Mouse (Mus musculus) stomach, embryonic 15.5 days (tissue): Measurements from ENCODE around the gene Cdk9. TPM values are rescaled to one million over a fixed set of nuclear protein-coding genes. Genes with fewer than 3 reads are reported as not detected.

Source experiments
- ATAC-seq: fragments of 200-750 bp; cut with Nextera tagmentation; 2 replicates; pipeline ENCODE4 v1.8.0; 2017; ENCODE audit warnings: low read depth, moderate number of reproducible peaks, moderate TSS enrichment; ENCODE audit not compliant: insufficient read depth, low FRiP score
- H3K27ac ChIP-seq: fragments of 300-500 bp; sonication (generic); 2 replicates; pipeline ENCODE4 v1.5.1; 2015; ENCODE audit warnings: mild to moderate bottlenecking, inconsistent platforms
- H3K27me3 ChIP-seq: fragments of 300-500 bp; sonication (generic); replicated peaks from 2 replicates; pipeline ENCODE4 v1.6.1; 2015; ENCODE audit warnings: inconsistent platforms
- H3K36me3 ChIP-seq: fragments of 300-500 bp; sonication (generic); 2 replicates; pipeline ENCODE4 v1.6.1; 2015; ENCODE audit warnings: inconsistent platforms
- H3K4me1 ChIP-seq: fragments of 300-500 bp; sonication (generic); 2 replicates; pipeline ENCODE4 v1.6.1; 2015; ENCODE audit warnings: inconsistent platforms
- H3K4me2 ChIP-seq: fragments of 300-500 bp; sonication (generic); 2 replicates; pipeline ENCODE4 v1.6.1; 2015; ENCODE audit warnings: mild to moderate bottlenecking, inconsistent platforms
- H3K4me3 ChIP-seq: fragments of 300-500 bp; sonication (generic); replicated peaks from 2 replicates; pipeline ENCODE4 v1.5.1; 2015; ENCODE audit warnings: inconsistent platforms
- H3K9ac ChIP-seq: fragments of 300-500 bp; sonication (generic); 2 replicates; pipeline ENCODE4 v1.6.1; 2015; ENCODE audit warnings: inconsistent platforms
- H3K9me3 ChIP-seq: fragments of 300-500 bp; sonication (generic); 2 replicates; pipeline ENCODE4 v1.6.1; 2016; ENCODE audit warnings: inconsistent platforms
- WGBS: fragments of 180-500 bp; shearing (Covaris S2); methylation state at CpG from one replicate; pipeline ENCODE4 v1.1.7; 2015; 5-methylcytosine and 5-hydroxymethylcytosine counted together
- polyA plus RNA-seq: library from polyadenylated mRNA; unstranded; fragments of >200 nt; fragmentation: Nextera tagmentation; extraction: Ambion mirVana; gene quantifications from 2 replicates; pipeline ENCODE4 v1.2.1, GENCODE M21; 2015

The Cdk9 gene
- polyA plus RNA-seq, 1 experiment from 2014 or later, result 89.8 TPM

DNA sequence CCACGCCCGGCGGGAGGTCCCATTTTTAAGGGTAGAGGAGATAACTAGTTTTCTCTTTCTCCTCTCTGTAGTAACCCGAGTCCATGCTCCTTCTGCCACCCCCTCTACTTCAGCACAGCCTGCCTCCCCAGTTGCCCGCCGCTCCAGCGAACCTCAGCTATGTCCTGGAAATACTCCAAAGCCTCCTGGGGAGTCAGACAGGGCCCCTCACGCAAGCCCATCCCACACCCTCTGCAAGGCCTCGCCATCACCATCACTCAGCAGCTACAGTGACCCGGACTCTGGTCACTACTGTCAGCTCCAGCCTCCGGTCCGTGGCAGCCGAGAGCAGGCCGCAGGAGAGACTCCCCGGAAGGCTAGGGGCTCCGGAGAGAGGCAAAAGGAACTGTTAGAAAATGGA is 36.2 kb upstream of the Cdk9 start:
- Histone ChIP-seq H3K4me1 (peaks cover 5% of the 10 kb centered on the region; the same call in 1 of the 2 replicates), H3K9ac (no peak overlapping the region), H3K27ac (no peak overlapping the region), H3K4me2 (no peak overlapping the region), H3K27me3 (no peaks in the 10 kb centered on the region), H3K4me3 (no peak overlapping the region), H3K9me3 (no peaks in the 10 kb centered on the region), H3K36me3 (peaks cover 16% of the 10 kb centered on the region; the same call in 1 of the 2 replicates)
- 86% methylated on average over 16 of the region's 16 CpGs for WGBS
- ATAC-seq, result no peak

- Histone ChIP-seq H3K27ac (no peak overlapping the region), H3K4me2 (no peak overlapping the region), H3K4me1 (peaks cover 13% of the 10 kb centered on the region), H3K9me3 (no peaks in the 10 kb centered on the region), H3K27me3 (peaks cover 15% of the 10 kb centered on the region), H3K36me3 (peaks cover 9% of the 10 kb centered on the region; the same call in 1 of the 2 replicates), H3K4me3 (no peak overlapping the region), H3K9ac (no peak overlapping the region)
- 68% methylated on average over 15 of the region's 15 CpGs for WGBS
- no peak for ATAC-seq
Observed at GRCm38 (mm10) chr2:32744272-32744982, 31.6 kb upstream of the Cdk9 start.

DNA sequence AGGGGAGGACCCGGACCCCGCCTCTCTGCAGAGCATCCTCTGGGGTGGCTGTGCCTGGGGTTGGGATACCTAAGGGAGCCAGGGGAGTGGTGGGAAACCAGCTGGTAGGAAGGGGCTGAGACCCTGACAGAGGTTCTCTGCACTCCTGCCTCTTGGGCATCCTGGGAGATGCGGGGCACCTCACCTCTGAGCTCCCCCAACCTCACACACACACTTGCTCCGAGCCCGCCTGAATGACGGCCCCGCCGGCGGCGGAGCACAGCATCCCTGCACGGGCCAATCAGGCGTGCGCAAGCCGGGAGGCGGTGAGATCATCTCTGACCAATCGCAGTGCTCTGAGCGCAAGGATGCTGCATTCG is 29.3 kb upstream of the Cdk9 start:
- H3K9me3 ChIP-seq, result no peaks in the 10 kb centered on the region
- peaks cover 13% of the 10 kb centered on the region for H3K4me1 ChIP-seq
- peaks cover 7% of the 10 kb centered on the region; the same call in 1 of the 2 replicates for H3K36me3 ChIP-seq
- peak overlapping the region; percentile 89 for H3K4me2 ChIP-seq
- 25% methylated on average over 18 of the region's 18 CpGs for WGBS
- H3K27ac ChIP-seq, result no peak overlapping the region
- peak overlapping the region; percentile 47; the same call in 1 of the 2 replicates for H3K4me3 ChIP-seq
- peak; percentile 16; the same call in 1 of the 2 replicates for ATAC-seq
- H3K27me3 ChIP-seq, result peaks cover 15% of the 10 kb centered on the region
- H3K9ac ChIP-seq, result 0 out of 2 replicates have a peak overlapping the region, but pooled peaks have one; percentile 45

GRCm38 (mm10) chr2:32741273-32742172 is 28.6 kb upstream of the Cdk9 start:
- ATAC-seq, result peak; percentile 27; the same call in 1 of the 2 replicates
- H3K27ac ChIP-seq, result no peak overlapping the region
- WGBS, result 19% methylated on average over 43 of the region's 58 CpGs

DNA sequence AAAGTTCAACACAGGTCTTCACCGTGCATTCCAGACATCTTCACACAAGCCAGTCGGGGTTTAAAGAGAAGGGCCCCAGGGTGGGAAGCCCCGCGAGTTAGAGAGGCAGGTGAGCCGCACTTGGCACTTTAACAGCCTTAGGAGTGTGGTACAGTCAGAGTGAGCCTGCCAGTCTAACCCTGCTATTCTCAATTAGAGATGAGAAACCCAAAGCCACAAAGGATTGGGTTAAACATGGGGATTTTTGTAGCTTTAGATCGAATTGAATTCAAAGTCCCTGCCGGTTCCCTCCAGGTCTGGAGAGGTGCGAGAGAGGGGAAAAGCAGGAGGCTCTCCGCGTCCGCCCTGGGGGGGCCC is 28.0 kb upstream of the Cdk9 start, which contains the start of gene 6330409D20Rik:
TSS of gene 6330409D20Rik (minus strand) at position 101 of the 357 bp plus-strand sequence.
- no peak for ATAC-seq
- WGBS, result 15% methylated on average over 11 of the region's 11 CpGs

More at GRCm38 (mm10) chr2:32741273-32742172, 28.6 kb upstream of the Cdk9 start:
- H3K9me3 ChIP-seq, result no peaks in the 10 kb centered on the region
- peaks cover 13% of the 10 kb centered on the region for H3K4me1 ChIP-seq
- peaks cover 5% of the 10 kb centered on the region; the same call in 1 of the 2 replicates for H3K36me3 ChIP-seq
- H3K4me3 ChIP-seq, result peak overlapping the region; percentile 47
- H3K4me2 ChIP-seq, result peak overlapping the region; percentile 89
- H3K9ac ChIP-seq, result peak overlapping the region; percentile 45; the same call in 1 of the 2 replicates
- peaks cover 15% of the 10 kb centered on the region for H3K27me3 ChIP-seq

DNA sequence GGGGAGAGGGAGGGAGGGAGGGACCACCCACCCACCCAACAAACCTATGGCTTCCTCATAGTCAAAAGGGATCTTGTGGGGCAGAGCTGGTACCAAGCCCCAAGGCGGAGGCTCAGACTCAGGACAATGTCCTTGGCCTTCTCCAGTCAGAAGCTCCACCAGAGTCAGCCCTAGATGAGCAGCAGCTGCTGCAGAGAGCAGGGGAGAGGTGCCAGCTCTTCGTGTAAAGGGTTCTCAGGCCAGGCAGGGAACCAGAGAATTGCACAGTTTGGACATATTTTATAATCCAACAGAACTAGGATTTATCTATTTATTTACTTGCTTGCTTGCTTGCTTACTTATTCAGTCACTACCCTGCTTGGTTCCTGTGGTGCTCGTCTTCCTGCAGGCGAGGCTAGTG is 26.4 kb upstream of the Cdk9 start:
- H3K4me2 ChIP-seq, result no peak overlapping the region
- no peaks in the 10 kb centered on the region for H3K36me3 ChIP-seq
- no peak for ATAC-seq
- WGBS, result 69% methylated on average over 4 of the region's 4 CpGs
- no peak overlapping the region for H3K27ac ChIP-seq
- H3K9me3 ChIP-seq, result no peaks in the 10 kb centered on the region
- H3K4me1 ChIP-seq, result peaks cover 21% of the 10 kb centered on the region
- no peak overlapping the region for H3K9ac ChIP-seq
- H3K4me3 ChIP-seq, result no peak overlapping the region
- peaks cover 15% of the 10 kb centered on the region for H3K27me3 ChIP-seq

More for the DNA sequence above, 28.0 kb upstream of the Cdk9 start, which contains the start of gene 6330409D20Rik:
- peak within 1 kb of the TSS; percentile 89 for H3K4me2 ChIP-seq
- no peaks in the 10 kb centered on the region for H3K9me3 ChIP-seq
- H3K27ac ChIP-seq, result no peak within 1 kb of the TSS
- H3K4me3 ChIP-seq, result peak within 1 kb of the TSS; percentile 47
- peaks cover 2% of the 10 kb centered on the region; the same call in 1 of the 2 replicates for H3K36me3 ChIP-seq
- peaks cover 15% of the 10 kb centered on the region for H3K27me3 ChIP-seq
- peaks cover 13% of the 10 kb centered on the region for H3K4me1 ChIP-seq
- H3K9ac ChIP-seq, result peak within 1 kb of the TSS; percentile 45; the same call in 1 of the 2 replicates

- Histone ChIP-seq H3K4me1 (peaks cover 29% of the 10 kb centered on the region), H3K27ac (no peak overlapping the region), H3K36me3 (no peaks in the 10 kb centered on the region), H3K9ac (no peak overlapping the region), H3K4me3 (no peak overlapping the region), H3K9me3 (no peaks in the 10 kb centered on the region), H3K27me3 (peaks cover 8% of the 10 kb centered on the region), H3K4me2 (no peak overlapping the region)
- 55% methylated on average over 6 of the region's 6 CpGs for WGBS
- ATAC-seq, result no peak
Observed at GRCm38 (mm10) chr2:32737008-32737407, 24.1 kb upstream of the Cdk9 start.

- no peaks in the 10 kb centered on the region for H3K36me3 ChIP-seq
- no peak overlapping the region for H3K4me2 ChIP-seq
- no peaks in the 10 kb centered on the region for H3K9me3 ChIP-seq
- peaks cover 1% of the 10 kb centered on the region; the same call in 1 of the 2 replicates for H3K27me3 ChIP-seq
- no peak overlapping the region for H3K4me3 ChIP-seq
- no peak overlapping the region for H3K9ac ChIP-seq
- WGBS, result 52% methylated on average over 3 of the region's 3 CpGs
- H3K4me1 ChIP-seq, result peaks cover 26% of the 10 kb centered on the region
- no peak overlapping the region for H3K27ac ChIP-seq
- no peak for ATAC-seq
Observed at GRCm38 (mm10) chr2:32736306-32736829, 23.5 kb upstream of the Cdk9 start.

- Histone ChIP-seq H3K27me3 (no peaks in the 10 kb centered on the region), H3K9ac (no peak overlapping the region), H3K36me3 (no peaks in the 10 kb centered on the region), H3K9me3 (no peaks in the 10 kb centered on the region), H3K4me1 (peaks cover 31% of the 10 kb centered on the region; the same call in 1 of the 2 replicates), H3K27ac (peak overlapping the region; percentile 68), H3K4me2 (no peak overlapping the region), H3K4me3 (no peak overlapping the region)
- no peak for ATAC-seq
- 57% methylated on average over 4 of the region's 4 CpGs for WGBS
Observed at GRCm38 (mm10) chr2:32734933-32735332, 22.1 kb upstream of the Cdk9 start.

- Histone ChIP-seq H3K4me1 (peaks cover 35% of the 10 kb centered on the region; the same call in 1 of the 2 replicates), H3K9ac (no peak overlapping the region), H3K9me3 (no peaks in the 10 kb centered on the region), H3K4me3 (no peak overlapping the region), H3K4me2 (no peak overlapping the region), H3K27ac (peak overlapping the region; percentile 68), H3K27me3 (no peaks in the 10 kb centered on the region), H3K36me3 (no peaks in the 10 kb centered on the region)
- no peak for ATAC-seq
- 36% methylated on average over 4 of the region's 4 CpGs for WGBS
Observed at GRCm38 (mm10) chr2:32734480-32734879, 21.6 kb upstream of the Cdk9 start.

DNA sequence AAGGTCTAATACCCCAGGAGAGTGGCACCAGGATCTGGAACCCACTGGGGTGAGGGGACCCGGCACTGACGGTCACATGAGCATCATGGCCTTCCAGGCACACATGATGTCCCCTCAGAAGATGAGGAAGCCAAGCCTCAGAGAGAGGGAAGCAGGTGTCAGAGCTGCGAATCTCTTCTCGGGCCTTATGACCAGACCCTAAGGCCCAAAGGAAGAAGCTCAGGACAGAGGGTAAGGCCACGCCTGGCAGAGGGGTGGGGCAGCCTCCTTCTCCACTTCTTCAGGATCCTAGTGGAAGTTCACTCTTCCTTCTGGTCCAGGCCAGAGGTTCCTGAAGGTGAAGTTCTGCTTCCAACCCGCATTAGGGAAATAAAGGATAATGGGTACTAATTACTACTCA is 19.8 kb upstream of the Cdk9 start:
- Histone ChIP-seq H3K4me3 (no peak overlapping the region), H3K4me2 (no peak overlapping the region), H3K9me3 (no peaks in the 10 kb centered on the region), H3K27ac (no peak overlapping the region), H3K27me3 (no peaks in the 10 kb centered on the region), H3K9ac (no peak overlapping the region), H3K36me3 (no peaks in the 10 kb centered on the region), H3K4me1 (peaks cover 43% of the 10 kb centered on the region)
- ATAC-seq, result no peak
- 77% methylated on average over 6 of the region's 6 CpGs for WGBS
